Mouse (Mus musculus): ENCODE data around the gene Kif2a. TPM values are rescaled to one million over a fixed set of nuclear protein-coding genes. Genes with fewer than 3 reads are reported as not detected.

Gene Kif2a
- polyA plus RNA-seq, 1 experiment from 2014 or later: 35.0 TPM

DNA sequence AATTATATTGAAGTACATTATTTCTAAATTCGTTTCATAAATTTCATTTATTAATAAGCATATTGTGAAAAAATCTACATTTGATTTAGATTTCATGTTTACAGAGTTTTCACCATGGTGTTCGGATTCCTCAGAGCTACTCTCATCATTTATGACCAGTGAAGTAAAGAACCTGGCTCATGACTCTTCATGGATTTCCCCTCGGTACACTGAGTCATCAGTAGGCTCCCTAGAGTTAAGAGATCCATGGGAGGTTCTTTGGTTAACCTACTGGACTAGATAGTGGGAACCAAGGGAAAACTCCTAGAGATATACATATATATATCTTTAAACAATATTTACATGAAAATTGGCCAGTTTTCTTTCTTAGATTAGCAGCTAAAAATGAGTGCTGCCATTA, 61.4 kb downstream of the Kif2a start:
- CTCF ChIA-PET: interaction anchor here (1.1 to 2.4 kb wide), 7 partner anchors 10 to 41 kb away, joined by 3 to 11 read pairs (median 3); no protein-coding TSS in a partner anchor
- POLR2A ChIA-PET: no interaction called here
- DNase-seq (ENCODE audit: low read depth, low spot score) (no peak), ATAC-seq (peak; percentile 85)
- H3K27me3 ChIP-seq: no peaks in the 10 kb centered on the region
- in situ Hi-C loops (cut with MboI; ENCODE audit: low pct_unique_long_range_greater_than_20kb): no loop called here
- no peak for TF ChIP-seq CTCF (IDR thresholded peaks at IDR 0.05)

DNA sequence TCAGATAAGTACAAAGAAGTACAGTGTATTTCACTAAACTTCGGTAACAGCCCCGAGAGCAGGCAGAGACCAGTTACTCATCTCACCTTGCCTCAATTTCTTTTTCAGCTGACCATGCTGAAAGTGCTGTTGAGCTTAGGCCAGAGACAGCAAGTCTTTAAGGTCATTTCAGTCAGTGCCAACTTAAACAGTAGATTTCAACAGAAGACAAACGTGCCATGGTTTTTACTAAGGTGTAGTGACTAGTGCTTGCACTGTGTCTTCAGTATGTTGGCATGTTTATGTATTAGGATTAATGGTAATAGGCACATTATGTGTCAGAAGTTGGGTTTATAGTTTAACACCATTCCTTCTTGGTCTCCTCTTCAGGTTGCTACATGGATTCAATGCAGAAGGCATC, 63.6 kb downstream of the Kif2a start:
- CTCF ChIA-PET: interaction anchor here (1.0 to 1.2 kb wide), 2 partner anchors 9 to 16 kb away, joined by 3 read pairs; no protein-coding TSS in a partner anchor
- ATAC-seq (no peak), DNase-seq (ENCODE audit: low read depth, low spot score) (no peak)
- TF ChIP-seq CTCF (IDR thresholded peaks at IDR 0.05): no peak
- in situ Hi-C loops (cut with MboI; ENCODE audit: low pct_unique_long_range_greater_than_20kb): no loop called here
- POLR2A ChIA-PET: interaction anchor here (0.7 kb wide), 1 partner anchor 10 kb away, joined by 3 read pairs; no protein-coding TSS in a partner anchor
- H3K27me3 ChIP-seq: no peaks in the 10 kb centered on the region

DNA sequence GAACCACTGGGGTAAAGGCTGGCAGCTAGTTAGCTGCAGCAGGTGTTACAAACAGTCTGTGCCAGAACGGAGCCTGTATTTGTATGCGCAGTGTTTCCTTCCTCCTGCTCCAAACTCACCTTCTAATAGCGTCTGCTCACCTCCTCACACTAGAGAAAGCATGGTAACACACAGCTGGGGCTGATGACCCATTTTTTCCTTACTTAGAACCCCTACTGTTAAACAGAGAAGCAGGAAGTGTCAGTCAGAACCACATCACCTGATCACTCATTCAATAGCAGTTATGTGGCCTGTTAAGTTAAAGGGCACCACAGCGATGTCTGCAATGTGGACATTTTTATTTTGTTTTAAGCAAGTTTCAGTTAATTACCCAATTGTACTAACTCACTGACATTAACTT, 64.4 kb downstream of the Kif2a start:
- TF ChIP-seq CTCF (IDR thresholded peaks at IDR 0.05): no peak
- CTCF ChIA-PET: interaction anchor here (1.0 to 1.2 kb wide), 2 partner anchors 8 to 17 kb away, joined by 3 read pairs; no protein-coding TSS in a partner anchor
- no peaks in the 10 kb centered on the region for H3K27me3 ChIP-seq
- in situ Hi-C loops (cut with MboI; ENCODE audit: low pct_unique_long_range_greater_than_20kb): no loop called here
- ATAC-seq (no peak), DNase-seq (ENCODE audit: low read depth, low spot score) (no peak)
- POLR2A ChIA-PET: interaction anchor here (0.7 kb wide), 1 partner anchor 9 kb away, joined by 3 read pairs; no protein-coding TSS in a partner anchor

DNA sequence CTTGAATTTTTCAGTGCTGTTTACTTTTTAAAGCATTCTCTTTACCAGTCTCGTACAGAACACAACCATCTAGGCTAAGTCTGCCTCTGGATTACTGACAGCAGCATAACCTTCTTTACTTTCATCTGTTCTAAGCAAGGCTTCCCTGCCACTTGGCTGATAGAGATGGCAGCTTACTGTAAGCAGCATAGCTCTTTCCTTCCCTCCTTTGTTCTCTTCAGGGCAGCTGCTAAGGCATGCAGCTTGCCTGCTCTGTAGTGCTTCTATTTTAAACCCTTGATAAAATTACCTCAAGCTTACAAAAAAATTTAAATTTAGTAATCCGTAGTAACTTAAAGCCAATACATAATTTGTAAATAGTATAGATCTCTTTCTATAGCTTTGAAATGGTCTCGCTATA, 67.0 kb downstream of the Kif2a start:
- no peak for TF ChIP-seq CTCF (IDR thresholded peaks at IDR 0.05)
- ATAC-seq (no peak), DNase-seq (ENCODE audit: low read depth, low spot score) (no peak)
- CTCF ChIA-PET: interaction anchor here (0.8 to 1.4 kb wide), 3 partner anchors 10 to 145 kb away, joined by 3 read pairs; no protein-coding TSS in a partner anchor
- in situ Hi-C loops (cut with MboI; ENCODE audit: low pct_unique_long_range_greater_than_20kb): no loop called here
- no peaks in the 10 kb centered on the region for H3K27me3 ChIP-seq
- POLR2A ChIA-PET: no interaction called here

DNA sequence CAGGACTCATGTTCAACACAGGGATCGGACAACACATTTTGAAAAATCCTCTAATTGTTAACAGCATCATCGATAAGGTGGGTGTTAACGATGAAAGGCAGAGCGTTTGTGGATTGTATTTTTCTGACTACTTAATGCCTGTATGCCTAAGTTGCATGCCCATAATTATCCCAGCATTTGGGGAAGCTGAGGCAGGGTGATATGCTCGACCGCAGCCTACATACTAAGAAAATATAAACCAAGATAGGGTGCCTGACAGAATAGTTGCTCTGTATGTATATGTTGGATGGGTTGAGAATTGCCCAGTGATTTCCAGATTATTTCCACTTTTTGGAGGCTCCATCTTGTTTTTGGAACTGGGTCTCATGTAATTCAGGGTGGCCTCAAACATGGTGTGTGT, 74.3 kb downstream of the Kif2a start:
- no peaks in the 10 kb centered on the region for H3K27me3 ChIP-seq
- no peak for ATAC-seq
- no peak for DNase-seq (ENCODE audit: low read depth, low spot score)
- CTCF ChIA-PET: no interaction called here
- POLR2A ChIA-PET: no interaction called here
- in situ Hi-C loops (cut with MboI; ENCODE audit: low pct_unique_long_range_greater_than_20kb): no loop called here
- no peak for TF ChIP-seq CTCF (IDR thresholded peaks at IDR 0.05)

DNA sequence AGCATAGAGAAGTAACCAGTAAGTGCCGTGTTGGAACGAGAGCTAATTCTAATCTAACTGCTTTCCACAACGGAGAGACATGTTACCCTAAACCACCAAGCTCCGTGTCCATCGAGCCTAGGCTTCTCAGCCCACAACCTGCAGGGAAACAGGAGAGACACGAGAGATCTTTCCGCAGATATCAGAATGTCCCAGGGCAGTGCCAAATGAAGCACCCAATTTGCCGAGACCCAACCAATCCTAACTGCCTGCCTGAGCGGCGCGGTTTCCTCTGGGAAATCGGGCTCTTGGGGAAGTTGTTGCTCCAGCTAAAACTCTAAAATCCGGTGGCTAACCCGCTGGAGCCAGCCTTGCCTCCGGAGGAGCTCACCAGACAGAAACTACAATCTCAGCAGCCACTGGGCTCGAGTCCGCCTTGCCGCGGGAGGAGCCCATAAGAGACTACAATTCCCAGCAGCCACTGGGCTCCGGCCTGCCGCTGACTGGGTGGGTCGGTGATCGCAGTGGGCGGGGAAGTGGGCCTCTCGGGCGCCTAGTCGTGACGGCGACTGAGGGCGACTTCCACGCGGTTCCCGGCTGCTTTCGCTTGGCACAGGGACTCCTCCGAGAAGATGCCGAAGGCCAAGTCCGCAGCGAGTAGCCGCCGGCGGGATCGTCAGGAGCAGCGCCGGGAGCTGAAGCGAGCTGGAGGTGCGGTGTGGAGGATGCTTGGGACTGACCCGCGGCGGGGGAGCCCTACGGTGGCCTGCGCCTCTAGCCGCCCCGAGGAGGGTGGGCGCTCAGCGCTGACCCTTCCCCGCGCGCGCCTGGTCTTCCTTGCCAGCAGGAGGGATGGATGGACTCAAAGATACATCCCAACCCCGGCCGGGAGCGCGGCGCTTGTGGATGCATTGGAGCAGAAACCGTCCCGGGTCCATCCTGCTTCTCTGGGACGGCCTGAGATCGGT, 75.1 kb downstream of the Kif2a start, which contains the start of gene Dimt1:
Gene Dimt1 (plus strand): TSS at position 534 of the 947 bp plus-strand sequence.
- no peaks in the 10 kb centered on the region for H3K27me3 ChIP-seq
- TF ChIP-seq CTCF (IDR thresholded peaks at IDR 0.05): no peak
- POLR2A ChIA-PET: interaction anchor here (0.5 kb wide), 1 partner anchor 11 kb away, joined by 6 read pairs; no protein-coding TSS in a partner anchor
- CTCF ChIA-PET: interaction anchor here (0.9 kb wide), 1 partner anchor 11 kb away, joined by 3 read pairs; no protein-coding TSS in a partner anchor
- in situ Hi-C loops (cut with MboI; ENCODE audit: low pct_unique_long_range_greater_than_20kb): no loop called here
- ATAC-seq (peak; percentile 99), DNase-seq (ENCODE audit: low read depth, low spot score) (peak; percentile 64)

DNA sequence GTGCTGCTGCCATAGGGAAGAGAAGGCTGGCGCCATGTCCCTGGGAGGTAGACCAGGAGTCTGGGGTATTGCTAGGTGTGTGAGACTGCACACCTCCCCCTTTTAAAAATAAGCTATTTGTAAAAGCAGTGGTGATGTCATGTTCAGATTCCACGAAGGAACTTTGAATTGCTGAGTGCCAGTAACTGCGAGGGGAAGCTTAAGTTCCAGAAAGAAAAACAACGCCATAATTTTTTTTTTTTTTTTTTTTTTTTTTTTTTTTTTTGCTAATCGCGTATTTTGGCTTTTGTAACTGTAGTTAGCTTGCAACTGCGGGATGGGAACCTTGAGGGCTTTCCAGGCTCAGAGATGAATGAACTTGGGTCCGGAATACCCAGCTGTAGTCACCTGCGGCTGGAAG, 76.4 kb downstream of the Kif2a start:
- ChIA-PET POLR2A (interaction anchor here (0.5 kb wide), 1 partner anchor 64 kb away, joined by 3 read pairs; no protein-coding TSS in a partner anchor), CTCF (interaction anchor here (1.7 kb wide), 1 partner anchor 10 kb away, joined by 6 read pairs; no protein-coding TSS in a partner anchor)
- in situ Hi-C loops (cut with MboI; ENCODE audit: low pct_unique_long_range_greater_than_20kb): no loop called here
- H3K27me3 ChIP-seq: no peaks in the 10 kb centered on the region
- no peak for TF ChIP-seq CTCF (IDR thresholded peaks at IDR 0.05)
- DNase-seq (ENCODE audit: low read depth, low spot score) (no peak), ATAC-seq (no peak)

DNA sequence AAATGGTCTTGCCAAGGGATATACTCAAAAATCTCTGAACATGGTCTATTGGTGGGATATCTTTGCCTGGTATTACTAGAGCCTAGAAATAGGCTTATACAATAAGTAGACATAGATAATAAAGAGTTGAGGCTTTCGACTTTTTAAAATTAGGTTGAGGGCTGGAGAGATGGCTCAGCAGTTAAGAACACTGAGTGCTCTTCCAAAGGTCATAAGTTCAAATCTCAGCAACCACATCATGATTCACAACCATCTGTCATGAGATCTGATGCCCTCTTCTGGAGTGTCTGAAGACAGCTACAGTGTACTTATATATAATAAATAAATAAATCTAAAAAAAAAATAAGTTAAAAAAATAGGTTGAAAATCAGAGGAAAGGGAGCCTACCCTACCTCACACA, 79.2 kb downstream of the Kif2a start:
- DNase-seq (ENCODE audit: low read depth, low spot score) (no peak), ATAC-seq (no peak)
- ChIA-PET CTCF (interaction anchor here (1.3 kb wide), 1 partner anchor 159 kb away, joined by 3 read pairs; no protein-coding TSS in a partner anchor), POLR2A (no interaction called here)
- TF ChIP-seq CTCF (IDR thresholded peaks at IDR 0.05): no peak
- in situ Hi-C loops (cut with MboI; ENCODE audit: low pct_unique_long_range_greater_than_20kb): loop anchor here (5.0 kb wide), 1 partner anchor 160 kb away; no protein-coding TSS in a partner anchor
- H3K27me3 ChIP-seq: no peaks in the 10 kb centered on the region

DNA sequence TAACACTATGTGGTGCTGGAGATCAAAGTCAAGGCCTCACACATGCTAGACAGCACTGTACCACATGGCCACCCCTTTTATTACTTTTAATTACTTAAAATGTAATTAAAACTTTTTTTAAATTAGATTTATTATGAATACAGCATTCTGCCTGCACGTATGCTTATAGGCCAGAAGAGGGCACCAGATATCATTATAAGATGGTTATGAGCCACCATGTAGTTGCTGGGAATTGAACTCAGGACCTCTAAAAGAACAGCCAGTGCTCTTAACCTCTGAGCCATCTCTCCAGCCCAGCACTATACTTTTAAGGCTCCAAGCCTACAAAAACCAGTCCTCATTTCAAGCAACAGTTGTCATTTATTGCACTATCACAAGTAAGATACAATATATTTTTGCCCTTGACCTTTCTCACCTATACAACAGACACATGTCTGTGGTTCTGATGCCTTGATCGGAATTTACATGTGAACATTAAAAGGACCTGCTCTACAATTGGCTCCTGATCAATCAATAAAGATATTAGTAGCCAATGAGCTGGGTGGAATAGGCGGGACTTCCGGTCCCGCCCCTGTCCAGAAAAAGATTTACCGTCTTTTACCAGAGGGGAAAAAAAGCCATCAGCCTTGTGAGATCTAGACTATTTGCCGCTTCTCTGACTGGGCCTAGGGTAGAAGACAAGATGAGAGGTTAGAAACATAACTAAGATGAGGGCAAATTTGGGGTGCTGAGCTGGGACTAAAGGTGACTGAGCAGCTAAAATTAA, 80.5 kb downstream of the Kif2a start:
- ChIA-PET CTCF (interaction anchor here (0.9 to 2.0 kb wide), 4 partner anchors 23 to 159 kb away, joined by 3 to 10 read pairs (median 4); no protein-coding TSS in a partner anchor), POLR2A (interaction anchor here (0.6 kb wide), 1 partner anchor 25 kb away, joined by 5 read pairs; no protein-coding TSS in a partner anchor)
- no peak for ATAC-seq
- no peak for DNase-seq (ENCODE audit: low read depth, low spot score)
- no peaks in the 10 kb centered on the region for H3K27me3 ChIP-seq
- in situ Hi-C loops (cut with MboI; ENCODE audit: low pct_unique_long_range_greater_than_20kb): loop anchor here (5.0 kb wide), 1 partner anchor 161 kb away; no protein-coding TSS in a partner anchor
- no peak for TF ChIP-seq CTCF (IDR thresholded peaks at IDR 0.05)

DNA sequence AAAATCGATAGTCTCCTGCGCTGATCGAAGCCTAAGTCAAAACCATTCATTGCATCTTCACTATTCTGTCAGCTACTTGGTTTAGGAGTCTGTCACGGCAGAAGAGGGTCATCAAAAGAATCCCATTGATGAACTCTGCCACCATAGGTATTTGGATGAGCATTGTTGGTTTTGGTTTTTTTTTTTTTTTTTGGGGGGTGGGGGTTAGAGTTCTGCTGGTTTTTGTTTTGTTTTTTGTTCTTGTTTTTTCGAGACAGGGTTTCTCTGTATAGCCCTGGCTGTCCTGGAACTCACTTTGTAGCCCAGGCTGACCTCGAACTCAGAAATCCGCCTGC, 84.8 kb downstream of the Kif2a start:
- POLR2A ChIA-PET: no interaction called here
- ATAC-seq (no peak), DNase-seq (ENCODE audit: low read depth, low spot score) (no peak)
- in situ Hi-C loops (cut with MboI; ENCODE audit: low pct_unique_long_range_greater_than_20kb): no loop called here
- H3K27me3 ChIP-seq: no peaks in the 10 kb centered on the region
- no peak for TF ChIP-seq CTCF (IDR thresholded peaks at IDR 0.05)
- CTCF ChIA-PET: no interaction called here
